Mouse (Mus musculus): Measurements from ENCODE around the gene Osbp. TPM values are rescaled to one million over a fixed set of nuclear protein-coding genes. Genes with fewer than 3 reads are reported as not detected.
"Not testable (repeated sequence)": the region's sequence is repeated elsewhere in the genome, so short reads cannot be mapped to it uniquely, and the experiment has no call there.

Osbp gene
- polyA plus RNA-seq, 1 experiment from 2014 or later, result 5.0 TPM

- H3K4me2 ChIP-seq (replicated peaks), result peak overlapping the region; percentile 58
- H3K4me3 ChIP-seq, result peak overlapping the region; percentile 43; the same call in 1 of the 2 replicates
- H3K36me3 ChIP-seq, result 0 out of 2 replicates have a peak, but pooled peaks cover 3% of the 10 kb centered on the region
- no peaks in the 10 kb centered on the region for H3K27me3 ChIP-seq
- ATAC-seq (ENCODE audit: low FRiP score, low read depth), result no peak
- H3K9me3 ChIP-seq, result no peaks in the 10 kb centered on the region
- peak overlapping the region; percentile 70 for H3K27ac ChIP-seq (replicated peaks)
- peaks cover 19% of the 10 kb centered on the region for H3K4me1 ChIP-seq
- no peak overlapping the region for H3K9ac ChIP-seq (replicated peaks)
- 96% methylated on average over 1 of the region's 1 CpGs for WGBS
Observed at GRCm38 (mm10) chr19:11964266-11964665, 1.5 kb upstream of the Osbp start.

- Histone ChIP-seq H3K9me3 (no peaks in the 10 kb centered on the region), H3K27me3 (no peaks in the 10 kb centered on the region), H3K4me1 (peaks cover 19% of the 10 kb centered on the region), H3K4me3 (peak overlapping the region; percentile 85), H3K4me2 (replicated peaks) (peak overlapping the region; percentile 94), H3K36me3 (peaks cover 11% of the 10 kb centered on the region), H3K9ac (replicated peaks) (peak overlapping the region; percentile 78), H3K27ac (replicated peaks) (peak overlapping the region; percentile 76)
- WGBS, result under 1% methylated on average over 18 of the region's 18 CpGs
- ATAC-seq (ENCODE audit: low FRiP score, low read depth), result no peak; the same call in 1 of the 2 replicates
Observed at GRCm38 (mm10) chr19:11966201-11966636, 478 bp downstream of the Osbp start.

GRCm38 (mm10) chr19:11969155-11970050 is 3.7 kb downstream of the Osbp start:
- no peak overlapping the region for H3K4me2 ChIP-seq (replicated peaks)
- no peak for ATAC-seq (ENCODE audit: low FRiP score, low read depth)
- H3K4me3 ChIP-seq, result no peak overlapping the region
- H3K4me1 ChIP-seq, result peaks cover 19% of the 10 kb centered on the region
- H3K9me3 ChIP-seq, result no peaks in the 10 kb centered on the region
- peaks cover 42% of the 10 kb centered on the region for H3K36me3 ChIP-seq
- H3K9ac ChIP-seq (replicated peaks), result no peak overlapping the region
- no peaks in the 10 kb centered on the region for H3K27me3 ChIP-seq
- H3K27ac ChIP-seq (replicated peaks), result no peak overlapping the region
- WGBS, result 84% methylated on average over 9 of the region's 9 CpGs

- H3K36me3 ChIP-seq, result peaks cover 80% of the 10 kb centered on the region
Observed at GRCm38 (mm10) chr19:11973511-11974222, 7.9 kb downstream of the Osbp start.

GRCm38 (mm10) chr19:11974223-11974540 is 8.4 kb downstream of the Osbp start:
- Histone ChIP-seq H3K27ac (replicated peaks) (no peak overlapping the region), H3K36me3 (peaks cover 86% of the 10 kb centered on the region), H3K9ac (replicated peaks) (no peak overlapping the region), H3K4me1 (0 out of 2 replicates have a peak, but pooled peaks cover under 1% of the 10 kb centered on the region), H3K4me3 (no peak overlapping the region), H3K4me2 (replicated peaks) (no peak overlapping the region), H3K9me3 (no peaks in the 10 kb centered on the region), H3K27me3 (no peaks in the 10 kb centered on the region)
- no peak for ATAC-seq (ENCODE audit: low FRiP score, low read depth)
- WGBS, result 97% methylated on average over 2 of the region's 2 CpGs

More at GRCm38 (mm10) chr19:11973511-11974222, 7.9 kb downstream of the Osbp start:
- H3K27ac ChIP-seq (replicated peaks), result no peak overlapping the region
- no peak for ATAC-seq (ENCODE audit: low FRiP score, low read depth)
- no peaks in the 10 kb centered on the region for H3K9me3 ChIP-seq
- H3K27me3 ChIP-seq, result no peaks in the 10 kb centered on the region
- H3K4me2 ChIP-seq (replicated peaks), result no peak overlapping the region
- no peak overlapping the region for H3K4me3 ChIP-seq
- no peak overlapping the region for H3K9ac ChIP-seq (replicated peaks)
- WGBS, result 92% methylated on average over 13 of the region's 13 CpGs
- H3K4me1 ChIP-seq, result peaks cover 5% of the 10 kb centered on the region; the same call in 1 of the 2 replicates

- ATAC-seq (ENCODE audit: low FRiP score, low read depth), result no peak
- Histone ChIP-seq H3K9me3 (no peaks in the 10 kb centered on the region), H3K27me3 (no peaks in the 10 kb centered on the region), H3K4me1 (no peaks in the 10 kb centered on the region), H3K9ac (replicated peaks) (no peak overlapping the region), H3K27ac (replicated peaks) (no peak overlapping the region), H3K36me3 (peaks cover 97% of the 10 kb centered on the region), H3K4me2 (replicated peaks) (no peak overlapping the region), H3K4me3 (no peak overlapping the region)
- WGBS, result 86% methylated on average over 4 of the region's 4 CpGs
Observed at GRCm38 (mm10) chr19:11975683-11976082, 9.9 kb downstream of the Osbp start.

- Histone ChIP-seq H3K36me3 (peaks cover 96% of the 10 kb centered on the region), H3K27ac (replicated peaks) (no peak overlapping the region), H3K4me1 (no peaks in the 10 kb centered on the region), H3K4me3 (no peak overlapping the region), H3K9ac (replicated peaks) (no peak overlapping the region), H3K27me3 (no peaks in the 10 kb centered on the region), H3K4me2 (replicated peaks) (no peak overlapping the region), H3K9me3 (no peaks in the 10 kb centered on the region)
- 87% methylated on average over 5 of the region's 5 CpGs for WGBS
- no peak for ATAC-seq (ENCODE audit: low FRiP score, low read depth)
Observed at GRCm38 (mm10) chr19:11977363-11977762, 11.6 kb downstream of the Osbp start.

GRCm38 (mm10) chr19:11980471-11980870 is 14.7 kb downstream of the Osbp start:
- no peaks in the 10 kb centered on the region for H3K4me1 ChIP-seq
- no peak overlapping the region for H3K27ac ChIP-seq (replicated peaks)
- H3K4me2 ChIP-seq (replicated peaks), result no peak overlapping the region
- H3K36me3 ChIP-seq, result peaks cover 92% of the 10 kb centered on the region
- no peaks in the 10 kb centered on the region for H3K9me3 ChIP-seq
- no peak overlapping the region for H3K4me3 ChIP-seq
- 89% methylated on average over 4 of the region's 4 CpGs for WGBS
- H3K27me3 ChIP-seq, result no peaks in the 10 kb centered on the region
- H3K9ac ChIP-seq (replicated peaks), result no peak overlapping the region
- ATAC-seq (ENCODE audit: low FRiP score, low read depth), result no peak

- H3K9ac ChIP-seq (replicated peaks); H3K4me3 ChIP-seq; H3K4me1 ChIP-seq; ATAC-seq (ENCODE audit: low FRiP score, low read depth); H3K4me2 ChIP-seq (replicated peaks); H3K27ac ChIP-seq (replicated peaks); H3K27me3 ChIP-seq; H3K9me3 ChIP-seq: not testable (repeated sequence)
- H3K36me3 ChIP-seq, result peaks cover 89% of the 10 kb centered on the region
- 82% methylated on average over 5 of the region's 5 CpGs for WGBS
Observed at GRCm38 (mm10) chr19:11984614-11985013, 18.9 kb downstream of the Osbp start.

GRCm38 (mm10) chr19:11987841-11988240 is 22.1 kb downstream of the Osbp start:
- Histone ChIP-seq H3K4me1 (no peaks in the 10 kb centered on the region), H3K4me2 (replicated peaks) (no peak overlapping the region), H3K27me3 (no peaks in the 10 kb centered on the region), H3K36me3 (peaks cover 88% of the 10 kb centered on the region), H3K4me3 (no peak overlapping the region), H3K9ac (replicated peaks) (no peak overlapping the region), H3K27ac (replicated peaks) (no peak overlapping the region), H3K9me3 (no peaks in the 10 kb centered on the region)
- ATAC-seq (ENCODE audit: low FRiP score, low read depth), result no peak
- WGBS, result 89% methylated on average over 3 of the region's 3 CpGs

GRCm38 (mm10) chr19:11989334-11989733 is 23.6 kb downstream of the Osbp start:
- peaks cover 86% of the 10 kb centered on the region for H3K36me3 ChIP-seq
- no peaks in the 10 kb centered on the region for H3K9me3 ChIP-seq

GRCm38 (mm10) chr19:11992034-11992433 is 26.3 kb downstream of the Osbp start:
- Histone ChIP-seq H3K4me1 (no peaks in the 10 kb centered on the region), H3K4me3 (no peak overlapping the region), H3K4me2 (replicated peaks) (no peak overlapping the region), H3K27ac (replicated peaks) (no peak overlapping the region), H3K36me3 (peaks cover 79% of the 10 kb centered on the region), H3K9me3 (no peaks in the 10 kb centered on the region), H3K9ac (replicated peaks) (no peak overlapping the region), H3K27me3 (no peaks in the 10 kb centered on the region)
- no peak for ATAC-seq (ENCODE audit: low FRiP score, low read depth)
- WGBS, result 94% methylated on average over 9 of the region's 9 CpGs

More at GRCm38 (mm10) chr19:11989334-11989733, 23.6 kb downstream of the Osbp start:
- H3K9ac ChIP-seq (replicated peaks), result no peak overlapping the region
- no peak overlapping the region for H3K4me3 ChIP-seq
- no peak overlapping the region for H3K4me2 ChIP-seq (replicated peaks)
- H3K4me1 ChIP-seq, result no peaks in the 10 kb centered on the region
- ATAC-seq (ENCODE audit: low FRiP score, low read depth), result no peak
- no peaks in the 10 kb centered on the region for H3K27me3 ChIP-seq
- WGBS, result 95% methylated on average over 6 of the region's 7 CpGs
- no peak overlapping the region for H3K27ac ChIP-seq (replicated peaks)

Measured in midbrain, embryonic 12.5 days (tissue).